Comparison of ENCODE assay signal across 25 mouse cellular contexts in genomic region chr17:8297746-8298145, GRCm38 (mm10). TPM values are rescaled to one million over a fixed set of nuclear protein-coding genes. Genes with fewer than 3 reads are reported as not detected.
DNase-seq lines count a peak whose midpoint lies in the region; ATAC-seq and TF ChIP-seq lines count a peak whose summit lies in the region.
"Had no signal": no experiment of that assay in that cellular context is flagged by ENCODE, and none has a peak within 500 bp of the region (broad histone marks: within the 10 kb centered on the region; RNA-seq: fewer than 3 reads in every experiment).

No protein-coding gene starts in this region.

- TF ChIP-seq POLR2A in liver, adult 2 months (IDR thresholded peaks at IDR 0.05; ENCODE audit: extremely low read depth, insufficient read depth, low read length), result no peak

- peaks cover 16% of the 10 kb centered on the region for H3K36me3 ChIP-seq in liver, adult 2 months (ENCODE audit: control insufficient read depth, insufficient read depth, low read length)
- no peaks in the 10 kb centered on the region for H3K36me3 ChIP-seq in liver, embryonic 11.5 days (ENCODE audit: control insufficient read depth, insufficient read depth, low read length)
- H3K36me3 ChIP-seq: embryonic facial prominence, embryonic 15.5 days; forebrain, embryonic 10.5 days had no signal

- H3K79me2 ChIP-seq in liver, adult 2 months (ENCODE audit: control insufficient read depth, insufficient read depth, low read length), result peaks cover 2% of the 10 kb centered on the region; the same call in 1 of the 2 replicates

- H3K9ac ChIP-seq in liver, adult 2 months (ENCODE audit: low read depth, low read length), result no peak overlapping the region
- H3K9ac ChIP-seq in liver, embryonic 11.5 days (ENCODE audit: low read depth, low read length), result no peak overlapping the region
- H3K9ac ChIP-seq: embryonic facial prominence, embryonic 13.5 days; embryonic facial prominence, embryonic 15.5 days; forebrain, embryonic 12.5 days had no signal

- H3K27me3 ChIP-seq in liver, adult 2 months (ENCODE audit: control insufficient read depth, insufficient read depth, low read length), result no peaks in the 10 kb centered on the region
- H3K27me3 ChIP-seq in liver, embryonic 11.5 days (replicated peaks; ENCODE audit: control insufficient read depth, insufficient read depth, low read length), result no peaks in the 10 kb centered on the region; the same call in 1 of the 2 replicates
- H3K27me3 ChIP-seq: embryonic facial prominence, embryonic 13.5 days; embryonic facial prominence, embryonic 15.5 days; forebrain, embryonic 12.5 days had no signal

- peak; percentile 42 for DNase-seq in adrenal gland, postnatal 10 days
- no peak for DNase-seq in adrenal gland, postnatal 25 days
- DNase-seq in heart, adult 11 months, result peak; percentile 61
- no peak for DNase-seq in heart, postnatal 25 days (ENCODE audit: low spot score)
- no peak for DNase-seq in liver, adult 2 months (ENCODE audit: extremely low read depth, low read depth, low spot score)
- no peak for DNase-seq in liver, embryonic 11.5 days (ENCODE audit: low spot score)
- no peak for DNase-seq in thymus, postnatal 14 days
- DNase-seq: adrenal gland, adult 8-10 months; B cell, adult 2 months; cerebellum, adult 11-12 months; cerebellum, adult 2 months; cerebellum, adult 9-10 months; cerebellum, postnatal 14 days; cerebellum, postnatal 36 days; embryo, embryonic 11 days had no signal

- H3K4me3 ChIP-seq in liver, adult 2 months (ENCODE audit: insufficient read depth, low read depth, low read length), result no peak overlapping the region
- no peak overlapping the region for H3K4me3 ChIP-seq in liver, embryonic 11.5 days (ENCODE audit: low read depth, low read length)
- H3K4me3 ChIP-seq: embryonic facial prominence, embryonic 13.5 days; embryonic facial prominence, embryonic 15.5 days; erythroblast, embryonic 14.5 days; forebrain, embryonic 10.5 days; forebrain, embryonic 12.5 days had no signal

- intact Hi-C loops in heart, postnatal 25 days (cut with DNase I), result no loop called here

- 66% methylated on average over 5 of the region's 5 CpGs for WGBS in liver, adult 2 months
- WGBS in liver, embryonic 11.5 days, result 79% methylated on average over 5 of the region's 5 CpGs

- peak overlapping the region; percentile 32; the same call in 1 of the 2 replicates for H3K27ac ChIP-seq in liver, adult 2 months (replicated peaks; ENCODE audit: insufficient read depth, low read depth, low read length)
- no peak overlapping the region for H3K27ac ChIP-seq in liver, embryonic 11.5 days (ENCODE audit: low read depth, low read length)
- H3K27ac ChIP-seq: embryonic facial prominence, embryonic 13.5 days; embryonic facial prominence, embryonic 15.5 days; forebrain, embryonic 10.5 days; forebrain, embryonic 12.5 days had no signal

- no peak for ATAC-seq in liver, embryonic 11.5 days (replicated peaks; ENCODE audit: low FRiP score)
- ATAC-seq: CD4-positive, CD25-positive, alpha-beta regulatory T cell, adult 4 months; forebrain, embryonic 14.5 days; forebrain, embryonic 16.5 days had no signal

- no peak overlapping the region for H3K4me2 ChIP-seq in liver, embryonic 11.5 days
- H3K4me2 ChIP-seq: embryonic facial prominence, embryonic 13.5 days; embryonic facial prominence, embryonic 15.5 days; forebrain, embryonic 12.5 days had no signal

- peaks cover 19% of the 10 kb centered on the region for H3K4me1 ChIP-seq in liver, adult 2 months (ENCODE audit: control insufficient read depth, insufficient read depth, low read length)
- no peaks in the 10 kb centered on the region for H3K4me1 ChIP-seq in liver, embryonic 11.5 days (replicated peaks; ENCODE audit: control insufficient read depth, insufficient read depth, low read length)
- H3K4me1 ChIP-seq: embryonic facial prominence, embryonic 13.5 days; embryonic facial prominence, embryonic 15.5 days; forebrain, embryonic 10.5 days; forebrain, embryonic 12.5 days had no signal

- TF ChIP-seq CTCF in liver, adult 2 months (IDR thresholded peaks at IDR 0.05; ENCODE audit: low read depth, low read length), result no peak

- H3K9me3 ChIP-seq in liver, embryonic 11.5 days (ENCODE audit: control insufficient read depth, low read length), result no peaks in the 10 kb centered on the region
- H3K9me3 ChIP-seq: embryonic facial prominence, embryonic 13.5 days; embryonic facial prominence, embryonic 15.5 days; forebrain, embryonic 10.5 days; forebrain, embryonic 12.5 days had no signal

RNA-seq across cellular contexts. Expression of gene Sft2d1, which starts 13.2 kb away (rescaled TPM):
- total RNA-seq in adrenal gland, postnatal 10 days (2021), result 10 to 100 TPM; 38.4 to 45.0 TPM
- 50.8 and 67.0 TPM in 2 replicates for total RNA-seq in adrenal gland, postnatal 25 days (2021)
- total RNA-seq in heart, postnatal 25 days (2021), result 10 to 100 TPM; 15.9 to 17.6 TPM
- 58.4 and 59.7 TPM in 2 replicates for total RNA-seq in liver, adult 2 months (2014; rRNA removed)
- polyA plus RNA-seq in liver, adult 2 months (2012; rRNA removed), result 53.7 and 67.4 TPM in 2 replicates
- polyA plus RNA-seq in liver, embryonic 11.5 days (2014; fragmentation: Nextera tagmentation; extraction: Ambion mirVana), result 73.2 and 83.3 TPM in 2 replicates

RNA-seq across cellular contexts. Expression of gene Mpc1, which starts 15.0 kb away (rescaled TPM):
- 100 to 1,000 TPM; 347 to 385 TPM for total RNA-seq in adrenal gland, postnatal 10 days (2021)
- 262 and 318 TPM in 2 replicates for total RNA-seq in adrenal gland, postnatal 25 days (2021)
- total RNA-seq in heart, postnatal 25 days (2021), result 100 to 1,000 TPM; 784 to 801 TPM
- 690 and 762 TPM in 2 replicates for total RNA-seq in liver, adult 2 months (2014; rRNA removed)
- 305 and 352 TPM in 2 replicates for polyA plus RNA-seq in liver, adult 2 months (2012; rRNA removed)
- polyA plus RNA-seq in liver, embryonic 11.5 days (2014; fragmentation: Nextera tagmentation; extraction: Ambion mirVana), result 123 and 129 TPM in 2 replicates

RNA-seq across cellular contexts. Expression of gene Prr18, which starts 39.5 kb away (rescaled TPM):
- total RNA-seq in adrenal gland, postnatal 10 days (2021), result under 1 TPM; 0.24 to 0.45 TPM
- 0.43 and 0.95 TPM in 2 replicates for total RNA-seq in adrenal gland, postnatal 25 days (2021)
- total RNA-seq in heart, postnatal 25 days (2021), result under 1 TPM; 0.25 to 0.44 TPM
- 0.09 and 0.27 TPM in 2 replicates for total RNA-seq in liver, adult 2 months (2014; rRNA removed)
- 0.04 and 0.17 TPM in 2 replicates for polyA plus RNA-seq in liver, adult 2 months (2012; rRNA removed)
- 0.05 and 0.13 TPM in 2 replicates for polyA plus RNA-seq in liver, embryonic 11.5 days (2014; fragmentation: Nextera tagmentation; extraction: Ambion mirVana)
- polyA plus RNA-seq: CD4-positive, CD25-positive, alpha-beta regulatory T cell, adult 4 months had no signal

RNA-seq across cellular contexts. Expression of gene T2, which starts 58.0 kb away (rescaled TPM):
- under 1 TPM in 1 of 2 experiments, not detected in 1; 0.18 TPM for total RNA-seq in adrenal gland, postnatal 10 days (2021)
- not detected in 2 replicates for total RNA-seq in adrenal gland, postnatal 25 days (2021)
- total RNA-seq in heart, postnatal 25 days (2021), result under 1 TPM; 0.31 to 0.47 TPM
- not detected in 2 replicates for total RNA-seq in liver, adult 2 months (2014; rRNA removed)
- not detected in 2 replicates for polyA plus RNA-seq in liver, adult 2 months (2012; rRNA removed)
- polyA plus RNA-seq in liver, embryonic 11.5 days (2014; fragmentation: Nextera tagmentation; extraction: Ambion mirVana), result 0.29 and 0.43 TPM in 2 replicates
- total RNA-seq: adrenal gland, adult 8-10 months; common myeloid progenitor, adult 5-6 weeks; MEL had no signal
- polyA plus RNA-seq: erythroblast, embryonic 14.5 days had no signal

Comparison
In these comparisons a context has a peak if more than half of its experiments do, and no peak if none do; other contexts are left out.
1. DNase-seq: peak in adrenal gland, postnatal 10 days (single experiment) and heart, adult 11 months (single experiment); none in adrenal gland, postnatal 25 days (single experiment), heart, postnatal 25 days (single experiment), liver, adult 2 months (single experiment), liver, embryonic 11.5 days (single experiment) and thymus, postnatal 14 days (single experiment).